Mouse (Mus musculus) testis, postnatal 10 days (tissue): Measurements from ENCODE around the gene Trank1.

Experiments
- DNase-seq: peaks from one replicate; pipeline ENCODE4 v3.0.0; 2021; ENCODE audit warnings: low spot score

Trank1 gene

GRCm38 (mm10) chr9:111302196-111302831 is 9.2 kb upstream of the Trank1 start:
- DNase-seq: no peak

DNA sequence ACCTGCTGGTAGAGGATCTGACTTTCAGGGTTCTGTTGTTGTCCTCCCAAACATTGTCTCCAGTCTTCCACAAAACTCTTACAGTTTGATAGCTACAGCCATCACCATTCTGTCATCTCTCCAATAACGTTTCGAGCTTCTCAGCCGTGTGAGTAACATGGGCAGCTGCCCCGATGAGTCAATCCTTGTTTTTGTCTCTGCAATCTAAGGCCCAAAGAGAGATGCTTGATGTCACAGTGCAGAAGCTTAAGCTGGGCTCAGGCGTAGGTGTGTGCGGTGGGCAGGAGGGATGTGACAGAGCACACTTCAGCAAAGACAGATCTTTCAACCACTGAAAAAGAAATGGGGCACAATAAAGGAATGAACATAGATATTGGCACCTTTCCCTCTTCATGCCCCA is 7.5 kb upstream of the Trank1 start:
- DNase-seq: no peak

- DNase-seq: no peak
These were observed 5.4 kb upstream of the Trank1 start for GRCm38 (mm10) chr9:111306142-111306541.

DNA sequence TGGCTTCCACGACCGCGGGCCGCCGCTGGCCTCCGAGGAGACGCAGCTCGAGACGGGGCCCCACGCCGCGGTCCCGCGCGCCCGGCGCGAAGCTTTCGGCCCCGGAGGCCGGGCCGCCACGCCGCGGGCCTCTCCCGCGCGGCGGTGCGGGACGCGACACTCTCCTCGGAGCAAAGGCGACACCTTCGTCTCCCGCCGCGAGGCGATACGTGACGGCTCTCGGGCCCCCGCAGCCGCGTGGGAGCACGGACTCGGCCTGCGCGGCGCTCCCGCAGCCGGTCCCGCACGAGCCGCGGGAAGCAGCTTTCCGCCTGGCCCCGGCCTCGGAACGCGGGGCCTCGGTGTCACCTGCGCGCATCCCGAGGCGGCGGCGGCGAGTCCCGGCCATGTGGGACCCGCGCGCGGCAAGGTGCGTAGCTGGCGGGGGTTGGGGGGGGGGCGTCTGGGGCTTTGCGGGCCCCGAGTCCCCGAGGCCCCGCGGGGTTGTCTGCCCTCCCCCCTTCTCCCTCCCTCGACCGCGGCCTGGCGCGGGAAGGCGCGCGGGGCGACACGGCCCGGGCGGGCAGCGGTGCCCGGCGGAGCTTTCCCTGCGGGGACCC is 403 bp downstream of the Trank1 start:
- DNase-seq: no peak

DNA sequence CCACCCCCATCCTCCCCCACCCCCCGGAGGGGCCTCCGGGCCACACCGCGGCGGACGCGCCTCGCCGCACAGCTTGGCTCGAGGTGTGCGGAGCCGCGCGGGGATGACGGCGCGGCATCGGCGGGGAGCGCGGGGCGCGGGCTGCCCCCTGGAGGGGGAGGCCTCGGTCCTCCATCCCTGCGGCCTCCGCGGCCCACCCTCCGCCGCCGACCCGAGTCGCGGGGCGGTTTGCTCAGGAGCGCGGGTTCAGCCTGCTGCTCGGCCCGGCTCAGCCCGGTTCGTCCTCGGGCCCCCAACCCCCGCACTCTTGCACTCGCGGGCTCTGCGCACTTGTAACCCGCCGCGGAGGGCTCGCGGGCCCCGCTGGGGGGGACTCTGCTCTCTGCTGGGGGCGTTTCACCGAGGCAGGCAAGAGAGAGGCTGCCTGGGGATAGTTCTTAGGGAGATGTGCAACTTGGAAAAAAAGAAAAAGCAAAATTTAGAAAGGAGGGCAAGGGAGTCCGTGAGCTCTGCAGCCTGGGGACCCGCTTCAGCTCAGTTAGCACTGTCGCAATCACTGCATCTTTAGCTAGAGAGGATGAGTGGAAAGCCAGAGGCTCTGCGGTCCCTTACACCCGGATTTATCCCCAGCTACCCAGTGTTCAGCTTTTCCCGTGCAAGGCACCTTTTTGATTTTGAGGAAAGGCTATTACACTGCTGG is 1.1 kb downstream of the Trank1 start:
- peak; percentile 62 for DNase-seq

GRCm38 (mm10) chr9:111313299-111313698 is 1.8 kb downstream of the Trank1 start:
- no peak for DNase-seq

GRCm38 (mm10) chr9:111313793-111314192 is 2.3 kb downstream of the Trank1 start:
- peak; percentile 26 for DNase-seq

- peak; percentile 86 for DNase-seq
These were observed 2.7 kb downstream of the Trank1 start for GRCm38 (mm10) chr9:111314219-111314618.

GRCm38 (mm10) chr9:111320912-111321311 is 9.4 kb downstream of the Trank1 start:
- DNase-seq: no peak

DNA sequence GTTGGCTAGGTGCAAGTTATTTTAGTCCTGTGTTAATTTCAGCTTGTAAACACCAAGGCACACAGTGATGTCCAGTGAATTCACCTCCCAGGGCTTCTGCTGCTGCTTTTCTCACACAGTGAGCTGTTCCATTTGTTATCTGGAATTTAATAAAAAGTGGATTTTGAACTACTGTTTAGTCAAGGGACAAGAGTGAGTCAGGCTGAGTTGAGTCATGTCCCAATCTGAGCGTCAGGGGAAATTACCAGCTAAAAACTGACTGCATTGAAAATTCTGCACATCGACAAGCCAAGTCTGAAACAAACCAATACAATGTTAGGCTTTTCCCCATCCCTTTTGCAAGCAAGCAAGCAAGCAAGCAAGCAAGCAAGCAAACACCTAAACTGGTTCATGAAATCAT is 13.3 kb downstream of the Trank1 start:
- DNase-seq: no peak

DNA sequence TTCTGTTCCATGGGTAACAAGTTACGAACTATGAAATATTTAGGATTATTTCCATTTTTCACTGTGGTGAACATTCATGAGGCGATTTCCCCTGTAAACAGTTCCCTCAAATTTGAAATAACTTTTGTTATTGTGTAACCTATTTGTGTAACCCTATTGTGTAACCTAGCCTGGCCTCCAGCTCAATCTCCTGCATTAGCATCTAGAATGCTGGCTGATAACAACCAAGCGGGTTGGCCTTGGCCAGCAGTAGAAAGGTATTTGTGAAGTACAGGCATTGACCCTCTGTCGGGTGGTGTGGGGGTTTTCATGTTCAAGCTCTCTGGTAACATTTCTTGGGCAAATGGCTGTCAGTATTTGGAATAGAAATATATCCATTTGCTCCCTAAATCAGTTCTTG is 18.3 kb downstream of the Trank1 start:
- no peak for DNase-seq

- no peak for DNase-seq
These were observed 22.3 kb downstream of the Trank1 start for GRCm38 (mm10) chr9:111333790-111334189.

DNA sequence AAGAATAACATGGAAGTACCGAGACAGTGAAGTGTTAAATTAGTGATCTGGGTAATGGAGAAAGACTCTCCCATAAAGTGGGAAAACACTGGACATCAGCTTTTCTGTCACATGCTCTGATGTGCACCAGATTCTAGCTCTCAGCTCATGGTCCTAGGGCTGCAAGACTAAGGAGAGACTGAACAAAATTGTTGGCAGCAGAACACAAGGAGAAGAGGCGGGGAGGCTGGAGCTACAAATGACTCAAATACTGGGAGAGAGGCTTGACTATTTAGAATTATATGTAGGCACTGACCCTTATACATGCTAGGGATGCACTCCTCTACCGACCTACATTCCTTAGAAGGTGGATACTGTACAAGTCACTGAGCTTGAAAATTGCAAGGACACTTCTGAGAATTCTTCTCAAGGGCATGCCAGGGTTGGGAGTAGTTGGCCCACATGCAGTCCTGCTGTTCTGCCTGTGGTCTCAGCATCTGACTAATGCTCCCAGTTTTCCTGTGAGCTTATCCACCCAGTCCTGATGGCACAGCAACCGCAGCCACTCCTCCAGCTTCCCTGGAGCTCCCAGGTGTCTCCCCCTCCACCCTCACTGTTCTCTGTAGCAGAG is 23.1 kb downstream of the Trank1 start:
- no peak for DNase-seq

DNA sequence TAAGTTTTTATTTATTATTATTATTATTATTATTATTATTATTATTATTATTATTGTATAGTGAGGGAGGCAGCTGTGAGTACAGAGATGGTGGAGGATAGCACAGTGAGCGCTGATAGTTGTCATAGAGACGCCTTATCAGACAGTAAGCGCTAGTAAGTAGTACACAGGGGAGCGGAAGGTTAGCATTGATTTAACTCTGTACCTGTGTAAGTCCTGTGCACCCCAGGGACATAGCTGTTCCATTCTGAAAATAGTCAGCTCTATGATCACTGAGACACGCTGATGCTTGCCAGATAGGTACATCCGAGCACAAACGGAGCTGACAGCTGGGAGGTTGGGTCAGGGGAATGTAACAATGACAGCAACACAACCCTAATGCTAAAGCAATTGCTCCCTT is 39.7 kb downstream of the Trank1 start:
- DNase-seq: peak; percentile 14

DNA sequence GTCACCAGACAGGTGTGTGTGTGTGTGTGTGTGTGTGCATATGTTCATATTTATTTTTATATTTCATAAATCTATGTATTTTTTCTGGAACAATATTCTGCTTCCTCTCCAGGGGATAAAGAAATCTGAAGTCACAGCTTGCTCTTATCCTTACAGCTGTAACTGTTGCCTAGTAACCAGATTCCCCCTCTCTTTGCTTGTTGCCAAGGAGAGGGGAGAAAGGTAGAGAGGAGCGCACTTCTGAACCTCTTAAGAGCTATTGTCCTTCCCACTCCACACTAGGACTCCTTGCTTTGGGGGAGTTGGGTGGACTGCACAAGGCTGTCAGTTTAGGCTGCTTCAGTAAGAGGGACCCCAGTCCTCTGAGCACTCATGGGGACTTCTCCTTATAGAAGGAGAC is 40.1 kb downstream of the Trank1 start:
- DNase-seq: peak; percentile 24

DNA sequence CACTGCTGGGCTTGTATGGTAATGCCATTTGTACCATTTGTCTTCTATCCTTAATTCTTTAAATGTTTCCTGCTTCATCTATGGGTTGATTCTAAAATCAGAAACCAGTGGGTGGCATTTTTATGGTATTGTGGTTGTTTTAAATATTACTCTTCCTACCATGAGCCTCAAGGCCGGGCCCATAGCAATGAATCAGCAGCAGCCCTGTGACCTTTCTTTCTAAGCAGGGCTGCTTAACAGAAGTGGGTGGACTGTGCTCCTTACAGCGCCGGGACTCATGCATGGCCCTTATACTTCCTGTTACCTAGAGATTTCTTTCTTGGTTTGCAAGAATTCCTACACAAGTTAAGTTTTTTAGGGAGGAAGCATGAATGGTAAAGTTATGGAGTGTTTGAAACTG is 41.1 kb downstream of the Trank1 start:
- peak; percentile 23 for DNase-seq

DNA sequence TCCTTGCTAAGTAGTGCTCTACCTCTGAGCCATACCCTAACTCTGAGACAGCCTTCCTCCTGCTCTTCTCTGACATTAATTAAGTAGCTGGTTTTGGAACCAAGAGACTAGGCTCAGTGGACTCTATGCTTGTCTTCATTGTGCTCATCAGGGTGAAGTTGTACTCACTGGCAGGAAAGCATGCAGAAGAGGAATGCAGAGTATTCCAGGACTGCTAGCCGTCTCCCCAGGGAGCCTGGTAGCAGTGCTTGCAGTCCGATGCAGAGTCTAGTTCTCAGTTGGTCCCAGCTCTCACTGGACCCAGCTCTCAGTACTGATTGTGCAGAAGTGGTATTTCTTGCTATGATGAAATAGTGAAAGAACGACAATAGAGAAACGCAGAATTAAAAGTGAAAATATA is 43.5 kb downstream of the Trank1 start:
- peak; percentile 29 for DNase-seq

DNA sequence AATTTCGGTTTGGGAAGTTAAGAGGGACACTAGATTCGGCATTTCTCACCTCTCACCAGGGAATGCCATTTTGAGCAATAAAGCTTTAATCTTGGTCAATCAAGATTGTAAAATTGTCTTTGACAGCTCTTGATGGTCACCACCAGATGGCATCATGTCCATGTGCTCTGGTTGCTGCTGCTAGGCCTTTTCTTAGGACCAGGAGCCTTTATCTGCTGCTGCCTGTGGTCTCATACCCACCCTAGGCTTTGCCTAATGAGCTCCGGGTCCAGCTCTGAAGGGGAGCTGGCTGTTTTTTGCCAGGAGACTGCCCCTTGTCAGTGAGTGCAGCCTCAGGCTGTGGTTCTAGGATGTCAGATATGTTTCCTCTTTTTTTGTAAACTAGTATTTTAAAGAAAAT is 44.8 kb downstream of the Trank1 start:
- DNase-seq: peak; percentile 23

DNA sequence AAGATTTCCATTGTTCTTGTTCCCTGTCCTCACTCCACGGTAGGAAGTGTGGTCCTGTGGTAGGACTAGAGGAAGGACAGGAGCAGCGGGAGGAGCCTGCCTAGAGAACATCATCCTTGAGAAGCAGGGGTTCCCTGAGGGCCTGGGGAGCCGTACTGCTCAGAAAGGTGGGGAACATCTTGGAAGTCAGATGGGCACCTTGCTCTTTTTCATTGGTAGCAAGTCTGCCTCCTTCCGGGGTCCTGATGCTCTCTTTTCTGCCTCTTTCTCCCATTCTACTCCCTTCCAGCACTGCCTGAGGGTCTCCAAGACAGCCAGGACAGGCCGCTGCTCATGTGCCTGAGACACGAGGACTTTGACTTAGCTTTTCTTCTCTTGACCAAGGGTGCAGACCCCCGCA is 52.1 kb downstream of the Trank1 start:
- peak; percentile 34 for DNase-seq

DNA sequence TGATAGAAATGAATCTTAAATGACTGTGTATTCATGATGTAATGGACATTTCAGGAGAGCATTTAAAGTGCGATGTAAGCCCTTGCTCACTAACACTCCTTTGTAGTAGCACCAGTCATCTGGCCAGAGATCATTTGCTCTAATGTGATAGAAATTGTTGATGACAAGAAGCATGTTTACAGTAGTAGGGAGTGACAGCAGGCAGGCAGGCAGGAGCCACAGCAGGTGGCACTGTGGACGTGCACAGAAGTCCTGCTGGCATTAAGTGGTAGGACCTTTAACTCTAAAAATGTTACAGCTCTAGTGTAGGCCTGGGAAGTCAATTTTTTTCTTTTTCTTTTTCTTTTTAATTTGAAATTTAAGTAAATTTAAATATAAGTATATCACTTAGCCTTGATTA is 56.2 kb downstream of the Trank1 start:
- DNase-seq: no peak

DNA sequence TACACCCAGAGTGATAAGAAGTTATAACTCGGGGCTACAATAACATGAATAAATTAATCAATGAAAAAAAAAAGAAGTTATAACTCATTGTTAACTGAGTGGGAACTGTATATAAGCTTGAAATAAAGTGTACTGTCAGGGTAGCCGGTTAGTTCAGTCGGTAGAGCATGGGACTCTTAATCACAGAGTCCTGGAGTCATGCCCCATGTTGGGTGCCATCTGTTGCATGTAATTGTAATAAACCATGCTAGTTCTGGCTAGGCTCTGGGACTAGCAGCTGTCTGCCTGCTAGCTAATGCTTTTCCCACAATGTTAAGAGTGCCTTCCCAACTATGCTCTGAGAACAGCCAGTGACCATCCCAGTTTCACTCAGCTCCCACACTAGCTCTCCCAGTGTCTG is 60.5 kb downstream of the Trank1 start:
- DNase-seq: no peak

- no peak for DNase-seq
These were observed 66.3 kb downstream of the Trank1 start for GRCm38 (mm10) chr9:111377868-111378267.
